Mouse (Mus musculus) midbrain, embryonic 16.5 days (tissue): ENCODE measurements around the gene Coq8b. TPM values are rescaled to one million over a fixed set of nuclear protein-coding genes. Genes with fewer than 3 reads are reported as not detected.

Experiments used
- ATAC-seq: fragments of 200-750 bp; cut with Nextera tagmentation; 2 replicates; pipeline ENCODE4 v1.8.0; 2017; ENCODE audit warnings: moderate TSS enrichment
- H3K27ac ChIP-seq: fragments of 300-500 bp; sonication (generic); 2 replicates; pipeline ENCODE4 v1.5.1; 2014; ENCODE audit warnings: mild to moderate bottlenecking, low read length, mixed read lengths
- H3K27me3 ChIP-seq: fragments of 300-500 bp; sonication (generic); 2 replicates; pipeline ENCODE4 v1.6.1; 2014; ENCODE audit warnings: low read depth, low read length, mixed read lengths; ENCODE audit not compliant: control insufficient read depth, insufficient read depth
- H3K36me3 ChIP-seq: fragments of 300-500 bp; sonication (generic); 2 replicates; pipeline ENCODE4 v1.6.1; 2014; ENCODE audit warnings: mild to moderate bottlenecking, low read length, moderate library complexity, mixed read lengths; ENCODE audit not compliant: control insufficient read depth, insufficient read depth
- H3K4me1 ChIP-seq: fragments of 300-500 bp; sonication (generic); 2 replicates; pipeline ENCODE4 v1.6.1; 2014; ENCODE audit warnings: mild to moderate bottlenecking, low read length, mixed read lengths; ENCODE audit not compliant: control insufficient read depth, insufficient read depth
- H3K4me2 ChIP-seq: fragments of 300-500 bp; sonication (generic); 2 replicates; pipeline ENCODE4 v1.6.1; 2014; ENCODE audit warnings: mild to moderate bottlenecking, low read length, mixed read lengths
- H3K4me3 ChIP-seq: fragments of 300-500 bp; sonication (generic); 2 replicates; pipeline ENCODE4 v1.5.1; 2014; ENCODE audit warnings: low read depth, mild to moderate bottlenecking, low read length, moderate library complexity, mixed read lengths
- H3K9ac ChIP-seq: fragments of 300-500 bp; sonication (generic); 2 replicates; pipeline ENCODE4 v1.6.1; 2014; ENCODE audit warnings: low read depth, low read length, mixed read lengths
- H3K9me3 ChIP-seq: fragments of 300-500 bp; sonication (generic); replicated peaks from 2 replicates; pipeline ENCODE4 v1.6.1; 2014; ENCODE audit warnings: mild to moderate bottlenecking, low read length, mixed read lengths; ENCODE audit not compliant: control insufficient read depth, poor library complexity, severe bottlenecking
- WGBS: fragments of 180-500 bp; shearing (Covaris S2); extraction: QIAGEN DNeasy Blood & Tissue Kit; methylation state at CpG from one replicate; pipeline ENCODE4 v1.1.7; 2014; 5-methylcytosine and 5-hydroxymethylcytosine counted together
- polyA plus RNA-seq: library from polyadenylated mRNA; unstranded; fragments of >200 nt; fragmentation: Nextera tagmentation; extraction: Ambion mirVana; gene quantifications from 2 replicates; pipeline ENCODE4 v1.2.1, GENCODE M21; 2015

Gene Coq8b
- polyA plus RNA-seq, 1 experiment from 2014 or later = 21.1 TPM

DNA sequence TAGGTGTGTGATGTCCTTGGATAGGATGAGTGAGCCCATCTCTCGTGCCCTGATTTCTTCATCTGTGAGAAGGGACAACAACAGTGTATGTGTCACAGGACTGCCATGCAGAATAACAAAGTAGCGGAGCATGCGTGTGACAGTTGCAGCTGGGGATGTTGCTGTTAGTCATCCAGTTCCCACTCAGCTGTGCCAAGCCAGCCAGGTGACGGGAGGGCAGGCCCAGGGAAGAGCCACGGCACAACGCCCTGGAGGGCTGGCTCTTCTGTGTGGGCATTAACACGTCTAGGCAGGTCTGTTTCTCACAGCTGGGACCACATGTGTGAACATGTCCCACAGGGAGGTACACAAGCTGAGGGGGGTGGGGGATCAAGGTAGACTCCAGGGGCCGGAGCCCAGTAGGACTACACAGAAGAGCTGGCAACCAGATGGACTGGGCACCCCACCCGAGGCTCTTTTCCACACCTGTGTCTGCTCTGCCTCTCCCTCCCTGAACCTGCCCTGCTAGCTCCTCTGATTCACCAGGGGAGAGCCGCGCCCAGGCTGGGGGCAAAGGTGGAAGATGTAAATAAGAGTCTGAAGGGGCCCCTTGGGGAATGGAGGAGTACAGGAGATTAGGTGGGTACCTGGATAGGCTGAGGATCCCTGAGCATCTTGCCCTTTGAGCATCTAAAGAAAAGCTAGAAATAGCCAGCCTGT lies 7.8 kb upstream of the Coq8b start:
- 76% methylated on average over 11 of the region's 11 CpGs for WGBS
- Histone ChIP-seq H3K27ac (no peak overlapping the region), H3K36me3 (no peaks in the 10 kb centered on the region), H3K9me3 (no peaks in the 10 kb centered on the region), H3K27me3 (no peaks in the 10 kb centered on the region), H3K4me3 (peak overlapping the region; percentile 21), H3K4me1 (peaks cover 52% of the 10 kb centered on the region), H3K9ac (peak overlapping the region; percentile 80), H3K4me2 (peak overlapping the region; percentile 99)
- ATAC-seq = no peak

DNA sequence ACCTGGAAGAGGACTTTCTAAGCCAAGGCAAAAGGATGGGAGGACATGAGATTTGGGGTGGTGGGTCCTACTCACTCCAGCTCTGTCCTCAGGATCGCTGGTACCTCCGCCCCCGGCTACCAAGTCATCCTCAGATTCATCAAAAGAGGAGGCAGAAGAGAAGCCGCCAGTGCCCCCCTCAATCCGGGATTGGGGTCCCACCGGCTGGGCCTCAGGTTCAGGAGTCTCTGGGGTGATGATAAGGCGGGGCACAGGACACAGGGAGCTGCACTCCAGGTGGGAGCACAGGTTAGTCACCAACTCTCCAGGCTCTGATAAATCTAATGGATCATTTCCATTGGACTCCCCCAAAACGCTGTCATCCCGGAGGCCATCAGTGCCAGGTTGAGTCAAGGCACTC lies 5.5 kb upstream of the Coq8b start:
- peak overlapping the region; percentile 71 for H3K4me3 ChIP-seq
- no peaks in the 10 kb centered on the region for H3K27me3 ChIP-seq
- WGBS = 34% methylated on average over 9 of the region's 9 CpGs
- no peaks in the 10 kb centered on the region for H3K9me3 ChIP-seq
- H3K27ac ChIP-seq = no peak overlapping the region; the same call in 1 of the 2 replicates
- peaks cover 54% of the 10 kb centered on the region for H3K4me1 ChIP-seq
- H3K9ac ChIP-seq = peak overlapping the region; percentile 80
- H3K4me2 ChIP-seq = peak overlapping the region; percentile 99
- no peaks in the 10 kb centered on the region for H3K36me3 ChIP-seq
- ATAC-seq = no peak

DNA sequence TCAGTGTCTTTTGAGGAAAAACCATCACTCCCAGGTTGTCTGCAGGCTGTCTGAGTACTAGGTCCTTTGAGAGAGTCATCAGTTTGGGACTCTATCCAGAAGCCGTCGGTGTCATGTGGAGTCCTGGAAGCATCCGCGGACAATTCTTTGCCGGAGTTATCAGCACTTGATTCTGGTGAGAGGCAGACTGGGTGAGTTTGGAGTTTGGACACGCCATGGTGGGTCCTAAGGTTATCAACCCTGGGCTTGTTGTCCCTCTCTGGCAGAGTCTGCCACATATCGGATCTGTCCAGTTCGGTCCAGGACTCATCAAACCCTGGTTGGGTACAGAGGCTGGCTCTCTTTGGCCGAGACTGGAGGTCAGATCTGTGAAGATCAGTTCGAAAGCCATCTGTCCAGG lies 5.1 kb upstream of the Coq8b start:
- Histone ChIP-seq H3K4me3 (peak overlapping the region; percentile 71), H3K9ac (peak overlapping the region; percentile 80), H3K27ac (peak overlapping the region; percentile 84; the same call in 1 of the 2 replicates), H3K27me3 (no peaks in the 10 kb centered on the region), H3K36me3 (no peaks in the 10 kb centered on the region), H3K9me3 (no peaks in the 10 kb centered on the region), H3K4me1 (peaks cover 56% of the 10 kb centered on the region), H3K4me2 (peak overlapping the region; percentile 99)
- 2% methylated on average over 10 of the region's 10 CpGs for WGBS
- ATAC-seq = peak; percentile 7; the same call in 1 of the 2 replicates

DNA sequence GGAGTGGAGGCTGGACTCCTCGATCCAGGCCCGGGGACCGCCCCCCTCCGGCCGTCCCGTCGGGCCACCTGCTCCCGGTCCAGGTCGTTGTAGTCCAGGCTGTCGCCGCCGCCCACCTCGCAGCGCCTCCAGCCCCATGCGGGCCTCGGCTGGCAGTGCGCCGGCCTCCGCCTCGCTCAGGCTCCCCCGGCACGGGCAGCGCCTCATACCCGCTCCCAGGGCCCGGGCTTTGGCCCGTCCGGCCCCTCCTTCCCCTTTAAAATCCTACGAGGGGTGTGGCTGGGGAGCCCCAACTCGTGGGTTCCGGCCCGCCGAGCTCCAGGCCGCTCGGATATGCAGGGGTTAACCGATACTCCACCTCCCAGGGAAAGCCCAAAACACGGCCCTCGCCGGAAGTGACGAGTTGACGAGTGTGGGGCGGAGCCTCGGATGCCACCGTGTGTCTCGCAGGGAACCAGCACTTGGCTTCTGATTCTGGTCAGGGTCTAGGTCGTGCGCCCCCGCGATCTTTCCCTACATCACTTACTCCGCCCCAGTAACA lies 4.5 kb upstream of the Coq8b start, which contains the start of gene Itpkc:
Gene Itpkc (minus strand): TSS at position 381 of the 541 bp plus-strand sequence.
- Histone ChIP-seq H3K4me2 (peak within 1 kb of the TSS; percentile 99), H3K9ac (peak within 1 kb of the TSS; percentile 80), H3K36me3 (no peaks in the 10 kb centered on the region), H3K27me3 (no peaks in the 10 kb centered on the region), H3K27ac (peak within 1 kb of the TSS; percentile 84), H3K4me3 (peak within 1 kb of the TSS; percentile 71), H3K4me1 (peaks cover 54% of the 10 kb centered on the region), H3K9me3 (no peaks in the 10 kb centered on the region)
- WGBS = under 1% methylated on average over 46 of the region's 49 CpGs
- peak; percentile 73 for ATAC-seq

DNA sequence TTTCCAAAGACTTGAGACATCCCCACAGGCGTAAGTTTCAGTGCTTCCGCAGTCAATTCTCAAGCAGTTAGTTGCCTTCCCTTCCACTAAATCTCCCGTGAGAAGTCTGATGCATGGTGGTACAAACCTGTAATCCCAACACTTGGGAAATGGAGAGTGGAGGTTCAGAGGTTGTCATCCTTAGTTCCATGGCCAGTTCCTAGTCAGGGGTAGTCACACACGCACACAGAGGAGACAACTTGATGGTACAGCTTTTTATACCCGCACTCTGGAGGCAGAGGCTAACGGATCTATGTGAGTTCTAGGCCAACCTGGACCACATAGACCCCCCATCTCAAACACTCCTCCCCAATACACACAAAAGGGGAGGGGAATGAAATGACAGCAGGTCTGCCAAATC lies 4.0 kb upstream of the Coq8b start:
- H3K4me2 ChIP-seq = peak overlapping the region; percentile 99
- H3K4me3 ChIP-seq = peak overlapping the region; percentile 71
- no peak for ATAC-seq
- H3K27ac ChIP-seq = peak overlapping the region; percentile 84
- H3K27me3 ChIP-seq = no peaks in the 10 kb centered on the region
- H3K4me1 ChIP-seq = peaks cover 54% of the 10 kb centered on the region
- no peaks in the 10 kb centered on the region for H3K9me3 ChIP-seq
- WGBS = 15% methylated on average over 6 of the region's 6 CpGs
- no peaks in the 10 kb centered on the region for H3K36me3 ChIP-seq
- peak overlapping the region; percentile 80 for H3K9ac ChIP-seq

DNA sequence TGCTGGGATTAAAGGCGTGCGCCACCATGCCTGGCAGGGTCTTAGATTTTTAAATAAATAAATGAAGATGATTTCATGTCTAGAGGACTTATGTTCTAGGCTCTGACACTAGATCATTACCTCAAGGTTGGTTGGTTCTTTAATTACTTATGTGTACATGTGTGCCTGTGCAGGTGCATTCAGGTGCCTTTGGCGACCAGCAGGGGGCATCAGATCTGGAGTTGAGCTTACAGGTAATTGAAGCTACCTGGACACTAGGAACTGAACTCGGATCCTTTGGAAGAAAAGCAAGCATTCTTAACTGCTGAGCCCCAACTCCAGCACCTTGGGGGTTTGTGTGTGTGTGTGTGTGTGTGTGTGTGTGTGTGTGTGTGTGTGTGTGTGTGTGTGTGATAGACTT lies 2.0 kb upstream of the Coq8b start:
- no peak overlapping the region for H3K27ac ChIP-seq
- no peaks in the 10 kb centered on the region for H3K27me3 ChIP-seq
- no peak overlapping the region for H3K4me3 ChIP-seq
- WGBS = 74% methylated on average over 4 of the region's 4 CpGs
- no peak for ATAC-seq
- no peaks in the 10 kb centered on the region for H3K9me3 ChIP-seq
- no peak overlapping the region for H3K9ac ChIP-seq
- peaks cover 38% of the 10 kb centered on the region for H3K4me1 ChIP-seq
- H3K36me3 ChIP-seq = no peaks in the 10 kb centered on the region
- no peak overlapping the region for H3K4me2 ChIP-seq

DNA sequence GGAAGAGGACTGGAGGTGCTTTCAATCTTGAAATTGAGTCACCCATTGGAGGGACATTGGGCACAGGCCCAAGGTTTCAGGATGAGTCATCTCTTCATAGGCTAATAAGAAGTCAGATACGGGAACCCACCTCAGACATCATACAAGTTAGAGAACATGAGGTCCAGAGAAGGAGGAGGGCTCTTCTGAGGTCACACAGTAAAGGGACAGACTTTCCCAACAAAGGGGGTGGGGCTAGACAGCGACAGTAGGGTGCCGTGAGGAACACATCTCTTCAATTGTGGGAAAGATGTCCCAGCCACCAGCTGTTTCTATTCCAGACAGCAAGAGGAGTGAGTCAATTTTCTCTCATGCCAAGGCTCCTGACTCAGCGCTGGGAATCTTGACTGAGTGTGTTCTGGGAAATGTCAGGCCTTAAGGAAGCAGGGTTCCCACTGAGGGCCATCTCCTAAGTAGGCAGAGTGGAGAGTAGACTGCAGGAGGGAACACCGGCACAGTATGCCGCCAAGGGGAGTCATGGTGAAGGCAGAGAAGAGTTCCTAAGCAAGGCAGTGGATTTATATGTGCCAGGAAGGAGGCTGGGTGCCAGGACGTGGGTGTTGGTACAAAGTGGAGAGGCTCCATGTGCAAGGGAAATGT lies 1.0 kb upstream of the Coq8b start:
- Histone ChIP-seq H3K9ac (no peak overlapping the region), H3K4me1 (peaks cover 28% of the 10 kb centered on the region), H3K9me3 (no peaks in the 10 kb centered on the region), H3K4me3 (no peak overlapping the region), H3K4me2 (no peak overlapping the region), H3K36me3 (no peaks in the 10 kb centered on the region), H3K27me3 (no peaks in the 10 kb centered on the region), H3K27ac (peak overlapping the region; percentile 87)
- ATAC-seq = no peak
- 74% methylated on average over 7 of the region's 7 CpGs for WGBS

DNA sequence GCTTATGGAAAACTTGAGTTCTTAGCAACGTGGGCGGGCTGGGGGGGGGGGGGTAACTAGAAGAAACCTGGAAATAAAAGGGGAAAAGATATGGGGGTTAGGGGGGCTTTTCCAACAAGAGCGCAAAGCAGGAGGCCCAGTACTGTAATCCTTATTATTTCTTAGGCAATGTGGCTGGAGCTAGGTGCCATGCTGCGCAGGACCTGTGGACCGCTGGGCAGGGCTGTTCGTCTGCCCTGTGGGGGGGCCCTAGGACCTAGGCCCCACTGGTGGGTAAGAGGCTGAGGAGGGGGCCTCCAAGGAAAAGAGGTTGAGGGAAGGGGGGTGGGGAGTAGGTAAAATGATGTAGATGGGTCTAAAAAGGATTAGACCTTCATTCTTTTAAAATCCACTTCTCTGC lies 477 bp downstream of the Coq8b start:
- WGBS = 0% methylated on average over 6 of the region's 6 CpGs
- peak overlapping the region; percentile 66 for H3K4me3 ChIP-seq
- peak; percentile 43 for ATAC-seq
- no peaks in the 10 kb centered on the region for H3K27me3 ChIP-seq
- peak overlapping the region; percentile 87 for H3K27ac ChIP-seq
- no peaks in the 10 kb centered on the region for H3K9me3 ChIP-seq
- no peaks in the 10 kb centered on the region for H3K36me3 ChIP-seq
- H3K4me1 ChIP-seq = peaks cover 19% of the 10 kb centered on the region
- peak overlapping the region; percentile 69 for H3K9ac ChIP-seq
- peak overlapping the region; percentile 91 for H3K4me2 ChIP-seq

DNA sequence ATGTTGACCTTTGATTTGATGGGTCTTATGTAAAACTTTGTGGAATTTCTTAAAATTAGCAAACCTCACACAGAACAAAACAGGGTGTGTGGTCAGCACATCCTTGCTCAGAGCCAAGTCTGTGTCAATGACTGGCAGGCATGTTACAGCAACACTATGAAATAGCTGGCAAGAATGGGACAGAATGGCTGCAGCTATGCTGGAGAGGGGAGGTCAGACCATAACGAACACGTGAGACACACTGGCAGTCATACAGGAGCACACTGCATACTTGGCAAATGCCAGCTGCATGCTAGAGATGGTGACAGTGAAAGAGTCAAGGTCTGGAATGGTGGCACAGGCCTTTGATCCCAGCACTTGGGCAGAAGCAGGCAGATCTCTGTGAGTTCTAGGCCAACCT lies 2.9 kb downstream of the Coq8b start:
- no peak overlapping the region for H3K9ac ChIP-seq
- no peak overlapping the region for H3K4me2 ChIP-seq
- H3K36me3 ChIP-seq = peaks cover 4% of the 10 kb centered on the region; the same call in 1 of the 2 replicates
- no peak for ATAC-seq
- 96% methylated on average over 2 of the region's 2 CpGs for WGBS
- H3K9me3 ChIP-seq = no peaks in the 10 kb centered on the region
- no peaks in the 10 kb centered on the region for H3K27me3 ChIP-seq
- peaks cover 13% of the 10 kb centered on the region for H3K4me1 ChIP-seq
- no peak overlapping the region for H3K4me3 ChIP-seq
- H3K27ac ChIP-seq = no peak overlapping the region
